Mouse (Mus musculus) hindbrain, embryonic 11.5 days (tissue): ENCODE measurements around the gene Camsap1. TPM values are rescaled to one million over a fixed set of nuclear protein-coding genes. Genes with fewer than 3 reads are reported as not detected.

Experiments
- ATAC-seq: fragments of 200-750 bp; cut with Nextera tagmentation; 2 replicates; pipeline ENCODE4 v1.8.0; 2017; ENCODE audit warnings: mild to moderate bottlenecking, moderate TSS enrichment, moderate library complexity; ENCODE audit not compliant: low FRiP score
- DNase-seq: peaks from one replicate; pipeline ENCODE4 v3.0.0-alpha.2; 2015; ENCODE audit warnings: low spot score
- H3K27ac ChIP-seq: fragments of 300-500 bp; sonication (generic); 2 replicates; pipeline ENCODE4 v1.5.1; 2014; ENCODE audit warnings: mild to moderate bottlenecking, low read depth, low read length
- H3K27me3 ChIP-seq: fragments of 300-500 bp; sonication (generic); 2 replicates; pipeline ENCODE4 v1.6.1; 2014; ENCODE audit warnings: mild to moderate bottlenecking, low read length, moderate library complexity, mixed read lengths; ENCODE audit not compliant: control insufficient read depth, insufficient read depth
- H3K36me3 ChIP-seq: fragments of 300-500 bp; sonication (generic); 2 replicates; pipeline ENCODE4 v1.6.1; 2014; ENCODE audit warnings: mild to moderate bottlenecking, low read length, moderate library complexity, mixed read lengths; ENCODE audit not compliant: control insufficient read depth, insufficient read depth
- H3K4me1 ChIP-seq: fragments of 300-500 bp; sonication (generic); replicated peaks from 2 replicates; pipeline ENCODE4 v1.6.1; 2014; ENCODE audit warnings: low read length, mixed read lengths; ENCODE audit not compliant: control insufficient read depth, insufficient read depth
- H3K4me2 ChIP-seq: fragments of 300-500 bp; sonication (generic); replicated peaks from 2 replicates; pipeline ENCODE4 v1.6.1; 2014; ENCODE audit warnings: mild to moderate bottlenecking, low read depth, low read length
- H3K4me3 ChIP-seq: fragments of 300-500 bp; sonication (generic); 2 replicates; pipeline ENCODE4 v1.5.1; 2014; ENCODE audit warnings: low read depth, low read length
- H3K9ac ChIP-seq: fragments of 300-500 bp; sonication (generic); 2 replicates; pipeline ENCODE4 v1.6.1; 2014; ENCODE audit warnings: low read depth, low read length
- H3K9me3 ChIP-seq: fragments of 300-500 bp; sonication (generic); 2 replicates; pipeline ENCODE4 v1.6.1; 2016; ENCODE audit warnings: low read length; ENCODE audit not compliant: control insufficient read depth
- WGBS: fragments of 180-500 bp; shearing (Covaris S2); extraction: QIAGEN DNeasy Blood & Tissue Kit; methylation state at CpG from one replicate; pipeline ENCODE4 v1.1.7; 2014; 5-methylcytosine and 5-hydroxymethylcytosine counted together
- polyA plus RNA-seq: library from polyadenylated mRNA; unstranded; fragments of >200 nt; fragmentation: Nextera tagmentation; extraction: Ambion mirVana; gene quantifications from 2 replicates; pipeline ENCODE4 v1.2.1, GENCODE M21; 2014

The Camsap1 gene
- polyA plus RNA-seq, 1 experiment from 2014 or later: 34.9 TPM

GRCm38 (mm10) chr2:26019923-26020322 lies 36.8 kb upstream of the Camsap1 start:
- DNase-seq (no peak), ATAC-seq (no peak)
- WGBS: 84% methylated on average over 3 of the region's 3 CpGs
- Histone ChIP-seq H3K27me3 (no peaks in the 10 kb centered on the region), H3K4me2 (0 out of 2 replicates have a peak overlapping the region, but pooled peaks have one; percentile 82), H3K36me3 (no peaks in the 10 kb centered on the region), H3K9me3 (no peaks in the 10 kb centered on the region), H3K4me1 (0 out of 2 replicates have a peak, but pooled peaks cover 2% of the 10 kb centered on the region), H3K4me3 (no peak overlapping the region), H3K9ac (no peak overlapping the region), H3K27ac (no peak overlapping the region)

- ATAC-seq (no peak), DNase-seq (no peak)
- Histone ChIP-seq H3K27me3 (no peaks in the 10 kb centered on the region), H3K36me3 (0 out of 2 replicates have a peak, but pooled peaks cover 3% of the 10 kb centered on the region), H3K4me2 (no peak overlapping the region), H3K27ac (no peak overlapping the region), H3K4me3 (no peak overlapping the region), H3K9ac (no peak overlapping the region), H3K9me3 (no peaks in the 10 kb centered on the region), H3K4me1 (0 out of 2 replicates have a peak, but pooled peaks cover 2% of the 10 kb centered on the region)
- WGBS: 78% methylated on average over 4 of the region's 4 CpGs
These were observed 34.2 kb upstream of the Camsap1 start for GRCm38 (mm10) chr2:26017326-26017725.

GRCm38 (mm10) chr2:26013674-26014073 lies 30.6 kb upstream of the Camsap1 start:
- H3K4me3 ChIP-seq: no peak overlapping the region
- 94% methylated on average over 3 of the region's 3 CpGs for WGBS
- DNase-seq (no peak), ATAC-seq (no peak)
- H3K27me3 ChIP-seq: no peaks in the 10 kb centered on the region
- H3K4me1 ChIP-seq: no peaks in the 10 kb centered on the region
- no peak overlapping the region for H3K4me2 ChIP-seq
- peaks cover 11% of the 10 kb centered on the region; the same call in 1 of the 2 replicates for H3K36me3 ChIP-seq
- no peaks in the 10 kb centered on the region for H3K9me3 ChIP-seq
- no peak overlapping the region for H3K27ac ChIP-seq
- H3K9ac ChIP-seq: no peak overlapping the region

GRCm38 (mm10) chr2:26011420-26011819 lies 28.3 kb upstream of the Camsap1 start:
- ATAC-seq (no peak), DNase-seq (no peak)
- Histone ChIP-seq H3K9me3 (no peaks in the 10 kb centered on the region), H3K4me2 (no peak overlapping the region), H3K27me3 (no peaks in the 10 kb centered on the region), H3K9ac (no peak overlapping the region), H3K4me3 (no peak overlapping the region), H3K4me1 (no peaks in the 10 kb centered on the region), H3K27ac (no peak overlapping the region), H3K36me3 (peaks cover 16% of the 10 kb centered on the region)
- WGBS: 79% methylated on average over 1 of the region's 1 CpGs

GRCm38 (mm10) chr2:26002001-26002400 lies 18.9 kb upstream of the Camsap1 start:
- Histone ChIP-seq H3K4me1 (no peaks in the 10 kb centered on the region), H3K27ac (no peak overlapping the region), H3K36me3 (0 out of 2 replicates have a peak, but pooled peaks cover 2% of the 10 kb centered on the region), H3K9ac (no peak overlapping the region), H3K4me3 (no peak overlapping the region), H3K4me2 (no peak overlapping the region), H3K27me3 (no peaks in the 10 kb centered on the region), H3K9me3 (no peaks in the 10 kb centered on the region)
- DNase-seq: no peak
- 93% methylated on average over 2 of the region's 2 CpGs for WGBS
- ATAC-seq: no peak

GRCm38 (mm10) chr2:26001136-26001535 lies 18.1 kb upstream of the Camsap1 start:
- no peak overlapping the region for H3K4me2 ChIP-seq
- DNase-seq: no peak
- WGBS: 94% methylated on average over 5 of the region's 5 CpGs
- H3K4me3 ChIP-seq: no peak overlapping the region
- no peak overlapping the region for H3K9ac ChIP-seq
- no peaks in the 10 kb centered on the region for H3K9me3 ChIP-seq
- no peaks in the 10 kb centered on the region for H3K27me3 ChIP-seq
- no peaks in the 10 kb centered on the region for H3K4me1 ChIP-seq
- 0 out of 2 replicates have a peak, but pooled peaks cover 2% of the 10 kb centered on the region for H3K36me3 ChIP-seq
- ATAC-seq: no peak
- H3K27ac ChIP-seq: no peak overlapping the region

- no peaks in the 10 kb centered on the region for H3K36me3 ChIP-seq
- no peak overlapping the region for H3K4me3 ChIP-seq
- DNase-seq: no peak
- H3K4me2 ChIP-seq: no peak overlapping the region
- H3K9ac ChIP-seq: no peak overlapping the region
- H3K9me3 ChIP-seq: no peaks in the 10 kb centered on the region
- ATAC-seq: no peak
- H3K4me1 ChIP-seq: no peaks in the 10 kb centered on the region
- H3K27me3 ChIP-seq: no peaks in the 10 kb centered on the region
- H3K27ac ChIP-seq: no peak overlapping the region
- WGBS: 80% methylated on average over 3 of the region's 3 CpGs
These were observed 14.6 kb upstream of the Camsap1 start for GRCm38 (mm10) chr2:25997716-25998115.

GRCm38 (mm10) chr2:25994791-25995190 lies 11.7 kb upstream of the Camsap1 start:
- H3K4me1 ChIP-seq: no peaks in the 10 kb centered on the region
- H3K36me3 ChIP-seq: no peaks in the 10 kb centered on the region
- whole genome bisulfite sequencing: 94% methylated on average over 3 of the region's 3 CpGs
- H3K27me3 ChIP-seq: no peaks in the 10 kb centered on the region
- H3K9me3 ChIP-seq: no peaks in the 10 kb centered on the region
- H3K4me3 ChIP-seq: no peak overlapping the region
- H3K27ac ChIP-seq: no peak overlapping the region
- H3K4me2 ChIP-seq: no peak overlapping the region
- DNase-seq (no peak), ATAC-seq (no peak)
- H3K9ac ChIP-seq: no peak overlapping the region

- Histone ChIP-seq H3K9ac (no peak overlapping the region), H3K4me3 (no peak overlapping the region), H3K4me1 (no peaks in the 10 kb centered on the region), H3K27ac (no peak overlapping the region), H3K36me3 (no peaks in the 10 kb centered on the region), H3K27me3 (no peaks in the 10 kb centered on the region), H3K9me3 (no peaks in the 10 kb centered on the region), H3K4me2 (no peak overlapping the region)
- no peak for DNase-seq
- WGBS: 70% methylated on average over 2 of the region's 2 CpGs
- no peak for ATAC-seq
These were observed 9.2 kb upstream of the Camsap1 start for GRCm38 (mm10) chr2:25992285-25992684.
